Mouse (Mus musculus) frontal cortex, adult (tissue): ENCODE results near the gene B4galt4.
A peak's percentile ranks its signal among the peaks of the same experiment; 100 is the strongest.
"Not testable (repeated sequence)": the region's sequence is repeated elsewhere in the genome, so short reads cannot be mapped to it uniquely, and the experiment has no call there.

Experiments used
- ATAC-seq: cut with Nextera tagmentation; 2 replicates; pipeline ENCODE4 v1.9.2; 2017; ENCODE audit warnings: mild to moderate bottlenecking, moderate library complexity, mixed read lengths; ENCODE audit not compliant: low TSS enrichment

The B4galt4 gene

GRCm38 (mm10) chr16:38742113-38742658 is at the start of gene B4galt4:
B4galt4 (plus strand) TSS chr16:38742264.
- ATAC-seq: peak; percentile 96

GRCm38 (mm10) chr16:38694906-38695540 is 47.0 kb upstream of the B4galt4 start:
- peak; percentile 64 for ATAC-seq

DNA sequence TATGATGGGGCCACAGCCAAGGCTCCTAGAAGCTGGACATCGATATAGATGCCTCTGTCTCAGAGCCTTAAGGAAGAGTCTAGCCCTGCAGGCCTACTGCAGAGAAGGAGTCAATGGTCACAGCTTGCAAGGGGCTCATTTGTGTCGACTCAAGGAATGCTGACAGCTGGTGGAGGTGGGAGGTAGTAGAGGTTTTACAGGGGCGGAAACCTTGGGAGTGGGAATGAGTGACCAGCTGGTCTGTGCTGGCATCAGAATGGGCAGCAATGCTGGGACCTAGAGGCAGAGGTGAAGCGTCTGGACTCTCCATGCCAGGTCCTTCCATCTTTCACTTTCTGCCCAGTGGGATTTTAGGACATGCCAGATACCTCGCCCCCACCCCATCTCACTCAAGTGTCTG is 46.5 kb upstream of the B4galt4 start:
- ATAC-seq: no peak

- ATAC-seq: no peak
Measured at GRCm38 (mm10) chr16:38697611-38698010, 44.5 kb upstream of the B4galt4 start.

- no peak for ATAC-seq
Measured at GRCm38 (mm10) chr16:38700392-38701162, 41.5 kb upstream of the B4galt4 start.

GRCm38 (mm10) chr16:38701492-38702185 is 40.4 kb upstream of the B4galt4 start:
- no peak for ATAC-seq

DNA sequence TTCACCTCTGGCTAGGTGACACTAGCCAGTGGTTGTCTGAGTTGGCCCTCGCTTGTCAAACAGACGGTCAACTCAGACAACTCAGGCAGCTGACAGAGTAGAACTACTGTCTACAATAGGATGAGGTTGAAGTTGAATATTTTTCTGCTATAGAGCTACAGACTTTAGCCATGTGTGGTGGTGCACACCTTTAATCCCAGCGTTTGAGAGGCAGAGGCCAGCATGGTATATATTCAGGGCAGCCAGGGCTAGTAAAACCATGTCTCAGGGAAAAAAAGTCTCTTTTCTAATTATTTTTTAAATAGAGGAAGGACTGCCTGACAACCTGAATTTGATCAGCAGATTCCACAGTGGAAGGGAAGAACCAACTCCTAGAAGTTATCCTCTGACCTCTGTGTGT is 39.7 kb upstream of the B4galt4 start:
- ATAC-seq: no peak

DNA sequence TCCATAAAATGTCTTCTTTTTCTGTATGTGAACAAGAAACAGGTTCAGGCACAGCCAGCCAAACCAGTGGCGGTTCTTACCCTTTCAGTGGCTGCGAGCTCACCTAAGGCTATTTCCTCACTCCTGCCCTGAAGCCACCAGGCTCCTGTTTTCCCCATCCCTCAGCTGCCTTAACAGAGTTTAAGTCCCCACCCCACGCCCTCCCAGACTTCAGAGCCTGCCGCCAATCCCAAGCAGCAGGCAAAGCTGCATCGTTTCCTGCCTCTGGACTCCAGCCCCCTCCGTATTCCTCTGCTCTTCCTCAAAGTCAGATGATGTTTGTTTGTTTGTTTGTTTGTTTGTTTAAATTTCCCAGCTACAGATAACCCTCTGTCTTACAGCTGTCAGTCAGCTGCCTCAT is 38.6 kb upstream of the B4galt4 start:
- ATAC-seq: no peak

DNA sequence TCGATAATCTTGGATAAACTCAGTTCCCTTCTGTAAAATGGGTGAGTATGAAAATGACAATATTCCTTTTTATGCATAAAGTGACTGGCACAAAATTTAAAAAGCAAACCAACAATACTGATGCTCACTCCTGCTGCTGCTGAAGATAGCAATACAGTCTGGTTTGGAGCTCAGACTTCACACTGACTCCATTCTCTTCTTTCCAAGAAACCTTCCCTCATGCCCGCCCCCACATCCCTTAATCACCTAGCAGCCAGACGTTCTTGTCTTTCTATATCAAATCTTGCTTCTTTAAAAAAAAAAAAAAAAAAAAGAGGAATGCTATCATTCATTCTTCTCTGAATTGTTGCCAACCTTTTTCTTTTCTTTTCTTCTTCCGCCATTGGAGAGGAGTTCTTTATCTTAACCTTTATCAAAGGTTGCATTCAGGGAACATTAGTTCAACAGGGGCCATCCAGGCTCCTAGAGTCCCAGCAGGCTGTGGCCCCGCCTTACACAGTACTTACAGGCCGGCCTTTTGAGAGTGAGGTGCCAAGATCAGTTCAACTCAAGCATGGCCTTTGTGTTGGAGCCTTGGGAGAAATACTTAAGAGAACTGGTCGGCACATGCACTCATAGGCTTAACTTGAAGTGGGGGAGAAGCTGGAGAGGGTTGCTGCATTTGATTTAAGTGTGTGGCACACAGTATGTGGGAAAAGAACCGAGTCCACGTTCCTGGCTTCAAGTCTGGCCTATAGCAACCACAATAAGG is 36.4 kb upstream of the B4galt4 start:
- ATAC-seq: peak; percentile 81

GRCm38 (mm10) chr16:38706782-38707181 is 35.3 kb upstream of the B4galt4 start:
- no peak for ATAC-seq

GRCm38 (mm10) chr16:38708962-38709520 is 33.0 kb upstream of the B4galt4 start:
- no peak for ATAC-seq

DNA sequence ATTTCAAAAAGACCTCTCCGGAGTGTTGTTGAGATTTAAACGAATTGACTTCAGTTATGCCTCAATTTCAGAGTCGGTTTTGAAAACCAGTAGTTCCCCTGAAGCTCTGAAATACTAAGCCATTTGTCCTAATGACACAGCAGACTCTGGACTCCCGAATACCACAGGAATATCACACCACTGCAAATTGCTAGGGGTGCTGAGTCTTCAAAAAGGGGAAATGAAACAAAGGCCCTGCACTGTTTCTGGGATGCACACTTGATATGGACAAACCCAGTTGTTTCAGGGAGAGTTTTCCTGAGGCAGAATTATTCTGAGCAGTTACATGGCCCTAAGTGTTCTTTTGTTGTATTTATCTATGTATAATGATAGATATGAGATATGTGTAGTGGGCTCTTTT is 30.8 kb upstream of the B4galt4 start:
- ATAC-seq: no peak

- ATAC-seq: 0 out of 2 replicates have a peak, but pooled peaks have one; percentile 4
Measured at GRCm38 (mm10) chr16:38712105-38712504, 30.0 kb upstream of the B4galt4 start.

GRCm38 (mm10) chr16:38712581-38713403 is 29.3 kb upstream of the B4galt4 start, which contains the start of gene Arhgap31:
Arhgap31 (minus strand) TSS chr16:38713274.
- ATAC-seq: peak; percentile 89

DNA sequence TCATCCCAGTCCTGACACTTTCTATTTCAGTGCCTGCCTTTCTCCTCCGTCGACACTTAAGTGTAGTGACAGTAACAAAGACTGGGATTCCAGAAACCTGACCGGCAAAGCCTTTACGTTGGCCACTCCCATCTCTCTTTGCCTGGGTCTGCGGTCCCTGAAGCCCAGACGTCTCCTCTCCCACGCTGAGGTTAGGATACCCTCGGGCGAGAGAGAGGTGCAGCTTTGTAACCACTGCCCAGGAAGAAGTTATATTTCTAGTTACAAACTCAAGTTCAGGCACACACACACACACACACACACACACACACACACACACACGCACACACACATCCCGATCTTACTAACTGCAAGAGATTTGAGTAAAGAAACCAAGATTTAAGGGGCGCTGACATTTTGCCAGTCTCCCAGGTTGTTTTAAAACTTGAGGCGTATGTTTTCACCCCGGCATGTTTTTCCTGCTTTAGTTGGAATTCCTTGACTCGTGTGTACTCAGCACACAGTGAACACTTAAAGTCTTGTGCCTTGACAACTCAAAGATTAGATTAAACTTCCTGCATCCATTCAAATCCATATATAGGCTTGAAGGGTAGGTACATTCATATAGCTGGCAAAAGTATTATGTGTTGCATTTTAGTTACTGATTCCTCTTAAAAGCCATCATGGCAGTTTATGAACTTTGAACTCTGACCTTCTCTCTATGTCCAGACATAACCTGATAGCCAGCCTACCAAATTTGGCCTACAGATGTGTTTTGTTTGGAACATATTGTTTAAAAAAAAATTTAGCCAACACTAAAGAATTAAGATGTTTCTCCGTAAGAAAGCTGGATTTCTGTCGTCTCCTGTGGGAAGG is 28.4 kb upstream of the B4galt4 start:
- ATAC-seq: peak; percentile 21; the same call in 1 of the 2 replicates

DNA sequence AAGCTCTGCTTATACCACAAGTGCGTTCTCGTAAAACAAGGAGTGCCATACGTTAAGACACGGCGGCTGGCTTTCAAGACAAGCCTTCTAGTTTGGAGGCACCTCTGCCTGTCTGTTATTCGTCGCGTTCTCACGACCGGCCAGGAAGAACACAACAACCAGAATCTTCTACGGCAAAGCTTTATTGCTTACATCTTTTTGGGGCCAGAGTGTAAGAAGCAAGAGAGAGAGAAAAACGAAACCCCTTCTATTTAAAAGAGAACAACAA is 27.9 kb upstream of the B4galt4 start:
- not testable (repeated sequence) for ATAC-seq

GRCm38 (mm10) chr16:38721377-38721776 is 20.7 kb upstream of the B4galt4 start:
- no peak for ATAC-seq

DNA sequence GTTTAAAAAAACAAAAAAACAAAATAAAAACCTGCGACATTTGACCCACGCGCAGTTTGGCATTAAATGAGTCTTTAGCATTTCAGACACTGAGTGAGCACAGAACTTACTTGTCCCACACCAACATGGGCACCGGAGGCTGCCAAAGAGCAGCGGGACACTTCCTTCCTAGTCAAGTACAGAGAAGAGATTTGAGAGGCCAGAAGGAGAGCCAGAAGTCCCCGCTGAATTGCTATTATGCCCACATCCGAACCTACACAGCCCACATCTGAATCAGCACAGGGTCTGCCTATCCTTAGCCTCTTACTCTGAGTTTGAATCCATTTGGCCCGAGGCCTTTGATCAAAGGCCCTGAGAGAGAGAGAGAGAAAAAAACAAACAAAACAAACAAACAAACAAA is 17.8 kb upstream of the B4galt4 start:
- ATAC-seq: no peak

DNA sequence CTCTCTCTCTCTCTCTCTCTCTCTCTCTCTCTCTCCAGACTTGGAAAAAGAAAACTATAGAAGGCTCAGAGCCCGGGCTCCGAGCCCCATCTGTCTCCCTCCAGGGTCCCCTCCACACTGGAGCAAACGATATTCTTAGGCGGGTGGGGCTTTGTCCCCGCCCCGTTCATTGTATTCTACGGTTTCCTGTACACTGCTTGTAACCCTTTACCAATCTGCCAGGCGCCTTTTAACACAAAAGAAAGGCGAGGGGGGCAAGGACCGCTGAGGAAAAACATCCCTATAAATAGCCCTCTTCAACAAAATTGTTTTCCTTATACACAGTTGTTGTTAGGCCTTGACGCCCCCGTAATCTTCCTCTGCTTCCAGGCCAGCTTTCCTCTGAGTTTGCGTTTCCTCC is 17.1 kb upstream of the B4galt4 start:
- no peak for ATAC-seq
